Mouse (Mus musculus): ENCODE data around the gene Gm45808.

DNA sequence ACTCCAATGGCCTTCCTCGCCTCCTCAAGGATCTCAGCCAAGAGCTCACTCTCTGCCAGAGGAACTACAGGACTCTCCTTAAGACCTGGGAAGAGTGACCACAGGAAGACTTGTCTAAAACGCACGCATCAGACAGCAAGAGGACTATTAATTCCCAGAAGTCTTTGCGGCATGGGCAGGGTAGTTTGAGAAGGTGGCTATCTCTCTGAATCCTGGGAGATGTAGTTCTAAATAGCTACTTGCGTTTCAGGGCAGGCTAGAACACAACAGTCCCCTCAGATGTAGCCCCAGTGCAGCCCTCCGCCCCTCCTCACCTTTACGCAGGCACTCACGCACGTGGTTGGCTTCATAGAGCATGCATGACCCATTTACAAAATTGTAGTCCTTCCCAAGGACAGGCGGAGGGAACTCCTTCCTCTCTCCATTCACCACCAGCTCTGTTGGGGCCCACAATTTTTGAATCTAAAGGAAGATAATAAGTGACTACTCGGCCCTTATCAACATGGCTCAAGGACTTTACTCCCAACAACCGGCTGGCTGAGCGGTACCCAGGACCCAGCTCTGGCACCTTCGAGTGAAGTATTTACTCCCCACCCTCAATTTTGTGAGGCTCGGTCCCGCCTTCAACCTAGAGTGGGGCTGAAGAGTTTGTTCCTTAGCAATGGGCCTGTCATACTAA, 11.2 kb downstream of the Gm45808 start:
- no peak for TF ChIP-seq CTCF (IDR thresholded peaks at IDR 0.05; ENCODE audit: low read depth)
- no peak for TF ChIP-seq EP300 (optimal IDR thresholded peaks at IDR 0.05)

Measured in stomach, postnatal 0 days (tissue).